Mouse (Mus musculus): ENCODE results near the gene Tnni1.

Tnni1 gene

GRCm38 (mm10) chr1:135778780-135779535 is at the start of gene Tnni1:
Tnni1 (plus strand) TSS chr1:135779434.
- peak in 1 of 2 experiments; percentile 41 for DNase-seq

- DNase-seq, result no peak
Measured at GRCm38 (mm10) chr1:135729821-135730220, 49.4 kb upstream of the Tnni1 start.

GRCm38 (mm10) chr1:135730296-135730695 is 48.9 kb upstream of the Tnni1 start:
- DNase-seq, result no peak

GRCm38 (mm10) chr1:135731393-135731792 is 47.8 kb upstream of the Tnni1 start:
- no peak for DNase-seq

DNA sequence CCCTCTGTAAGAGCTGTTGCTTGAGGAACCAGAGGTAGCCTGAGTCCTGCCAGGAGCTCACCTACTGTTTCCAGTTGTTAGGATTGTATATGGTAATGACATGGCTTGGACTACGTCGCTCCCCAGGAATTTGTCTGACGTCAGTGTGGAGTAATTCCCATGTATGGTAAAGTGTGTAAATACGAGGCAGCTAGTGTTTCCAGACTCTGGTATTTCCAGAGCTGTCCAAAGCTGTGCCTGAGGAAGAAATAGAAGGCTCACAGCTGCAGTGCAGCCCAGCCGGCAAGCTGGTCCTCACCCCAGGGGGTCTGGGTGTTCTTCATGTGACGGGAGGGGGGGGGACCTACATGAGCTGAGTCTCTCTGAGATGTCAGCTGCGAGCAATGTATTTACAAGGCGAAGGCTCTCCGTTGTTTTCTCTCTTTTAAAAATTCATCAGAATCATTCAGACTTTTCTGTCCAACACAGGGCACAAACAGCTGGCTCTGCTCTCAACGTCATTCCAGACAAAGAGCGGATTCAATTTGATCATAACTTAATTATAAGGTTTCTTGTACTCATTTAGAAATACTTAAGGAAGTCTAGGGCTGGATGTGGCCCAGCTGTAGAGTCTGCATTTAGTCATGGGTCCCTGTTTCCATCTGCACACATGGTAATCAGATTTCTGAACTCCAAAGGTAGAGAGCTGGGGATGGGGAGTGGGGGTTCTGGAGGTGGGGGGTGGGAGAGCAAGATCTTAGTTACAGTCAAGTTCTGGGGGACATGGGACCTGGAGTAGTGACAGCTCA is 47.1 kb upstream of the Tnni1 start:
- DNase-seq, result peak; percentile 20 to 56

GRCm38 (mm10) chr1:135734225-135734937 is 44.9 kb upstream of the Tnni1 start:
- DNase-seq, result peak in 1 of 2 experiments; percentile 44

DNA sequence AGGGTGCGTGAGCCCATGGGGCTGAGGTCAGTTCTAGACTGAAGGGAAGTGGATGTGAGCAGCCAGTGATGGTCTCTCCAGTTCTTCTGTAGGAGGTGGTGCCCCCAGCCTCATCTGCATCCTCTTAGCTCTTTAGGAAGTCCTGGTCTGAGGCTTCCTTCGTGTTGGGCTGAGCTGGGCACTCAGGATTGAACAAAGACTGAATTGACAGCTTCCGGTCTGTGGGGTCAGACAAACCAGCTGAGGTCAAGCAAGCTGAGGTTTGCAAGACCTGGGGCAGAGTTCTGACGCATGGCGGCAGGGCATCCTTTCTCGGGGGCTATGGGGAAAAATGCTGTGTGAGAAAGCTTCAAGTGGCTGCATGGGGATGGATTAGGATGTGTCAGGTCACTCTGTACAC is 43.8 kb upstream of the Tnni1 start:
- DNase-seq, result no peak

GRCm38 (mm10) chr1:135744987-135745386 is 34.2 kb upstream of the Tnni1 start:
- DNase-seq, result no peak

- no peak for DNase-seq
Measured at GRCm38 (mm10) chr1:135746248-135746647, 33.0 kb upstream of the Tnni1 start.

GRCm38 (mm10) chr1:135752737-135753348 is 26.4 kb upstream of the Tnni1 start:
- DNase-seq, result peak; percentile 94 to 98

GRCm38 (mm10) chr1:135755287-135755686 is 23.9 kb upstream of the Tnni1 start:
- DNase-seq, result peak in 1 of 2 experiments; percentile 50

DNA sequence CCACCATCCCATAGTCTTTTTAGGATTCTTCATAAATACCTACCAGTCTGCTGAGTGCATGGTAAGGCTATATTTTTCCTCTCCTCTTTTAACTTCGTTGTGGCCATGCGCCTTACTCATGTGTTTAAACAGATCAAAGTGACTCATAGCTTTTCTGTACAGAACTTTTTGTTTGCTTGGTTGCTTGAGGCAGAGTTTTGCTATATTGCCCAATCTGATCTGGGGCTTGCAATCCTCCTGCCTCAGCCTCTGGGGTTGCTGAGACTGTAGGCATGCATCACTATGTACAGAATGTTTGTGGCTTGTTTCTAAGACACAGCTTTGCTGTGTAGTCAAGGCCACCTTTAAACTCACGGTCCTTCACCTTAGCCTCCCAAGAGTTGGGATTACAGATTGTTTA is 23.3 kb upstream of the Tnni1 start:
- no peak for DNase-seq

- no peak for DNase-seq
Measured at GRCm38 (mm10) chr1:135757287-135757686, 21.9 kb upstream of the Tnni1 start.

- no peak for DNase-seq
Measured at GRCm38 (mm10) chr1:135759685-135760084, 19.5 kb upstream of the Tnni1 start.

DNA sequence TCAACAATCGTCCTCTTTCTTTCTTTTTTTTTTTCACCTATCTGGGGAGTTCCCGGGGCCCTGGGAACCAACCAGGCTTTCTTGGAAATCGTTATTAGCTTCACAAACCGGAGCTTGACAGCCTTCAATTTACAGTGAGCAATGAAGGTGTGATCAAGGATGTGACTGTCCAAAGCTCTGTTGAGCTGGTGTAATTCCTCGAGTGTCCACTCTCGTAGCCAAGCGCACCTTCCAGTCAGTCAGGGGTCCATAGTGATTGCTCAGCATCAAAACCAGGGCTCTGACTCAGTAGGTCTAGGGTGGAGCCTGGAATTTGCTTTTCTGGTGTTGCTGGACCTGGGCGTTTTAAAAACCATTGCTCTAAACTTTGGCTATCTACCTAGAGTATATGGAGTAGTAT is 19.0 kb upstream of the Tnni1 start:
- DNase-seq, result no peak

GRCm38 (mm10) chr1:135761728-135762127 is 17.5 kb upstream of the Tnni1 start:
- no peak for DNase-seq

DNA sequence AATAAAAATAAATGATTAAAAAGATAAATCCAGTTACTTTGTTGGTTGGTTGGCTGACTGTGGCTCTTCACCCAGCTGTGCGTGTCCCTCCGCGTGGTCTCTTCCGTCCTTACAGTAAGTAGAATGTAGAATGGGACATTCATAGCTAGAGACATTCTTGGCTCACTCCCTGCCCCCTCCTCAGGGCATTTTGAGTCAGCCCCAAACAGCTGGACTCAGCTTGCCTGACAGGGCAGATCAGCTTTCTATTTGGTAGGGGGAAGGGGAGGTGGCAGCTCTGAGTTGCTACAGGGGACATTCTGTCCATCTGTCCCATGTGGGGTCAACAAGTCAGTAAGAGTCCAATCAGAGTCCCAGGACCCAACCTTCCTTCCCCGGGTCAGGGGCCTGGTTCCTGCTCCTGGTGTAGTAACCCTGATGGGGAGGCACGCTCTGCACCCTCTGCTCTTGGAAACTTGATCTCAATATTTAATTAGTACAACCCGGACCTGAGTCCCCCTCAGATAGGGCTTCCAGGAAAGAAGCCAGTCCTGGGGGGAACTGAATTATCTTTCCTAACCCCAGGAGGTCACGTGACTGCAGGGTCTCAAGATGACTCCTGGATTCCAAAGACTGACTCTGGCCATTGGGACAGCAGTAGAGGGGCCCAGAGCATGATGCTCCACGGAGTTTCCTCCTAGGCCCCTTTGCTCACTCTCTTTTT is 15.6 kb upstream of the Tnni1 start:
- DNase-seq, result no peak

- no peak for DNase-seq
Measured at GRCm38 (mm10) chr1:135764206-135764528, 15.1 kb upstream of the Tnni1 start.

DNA sequence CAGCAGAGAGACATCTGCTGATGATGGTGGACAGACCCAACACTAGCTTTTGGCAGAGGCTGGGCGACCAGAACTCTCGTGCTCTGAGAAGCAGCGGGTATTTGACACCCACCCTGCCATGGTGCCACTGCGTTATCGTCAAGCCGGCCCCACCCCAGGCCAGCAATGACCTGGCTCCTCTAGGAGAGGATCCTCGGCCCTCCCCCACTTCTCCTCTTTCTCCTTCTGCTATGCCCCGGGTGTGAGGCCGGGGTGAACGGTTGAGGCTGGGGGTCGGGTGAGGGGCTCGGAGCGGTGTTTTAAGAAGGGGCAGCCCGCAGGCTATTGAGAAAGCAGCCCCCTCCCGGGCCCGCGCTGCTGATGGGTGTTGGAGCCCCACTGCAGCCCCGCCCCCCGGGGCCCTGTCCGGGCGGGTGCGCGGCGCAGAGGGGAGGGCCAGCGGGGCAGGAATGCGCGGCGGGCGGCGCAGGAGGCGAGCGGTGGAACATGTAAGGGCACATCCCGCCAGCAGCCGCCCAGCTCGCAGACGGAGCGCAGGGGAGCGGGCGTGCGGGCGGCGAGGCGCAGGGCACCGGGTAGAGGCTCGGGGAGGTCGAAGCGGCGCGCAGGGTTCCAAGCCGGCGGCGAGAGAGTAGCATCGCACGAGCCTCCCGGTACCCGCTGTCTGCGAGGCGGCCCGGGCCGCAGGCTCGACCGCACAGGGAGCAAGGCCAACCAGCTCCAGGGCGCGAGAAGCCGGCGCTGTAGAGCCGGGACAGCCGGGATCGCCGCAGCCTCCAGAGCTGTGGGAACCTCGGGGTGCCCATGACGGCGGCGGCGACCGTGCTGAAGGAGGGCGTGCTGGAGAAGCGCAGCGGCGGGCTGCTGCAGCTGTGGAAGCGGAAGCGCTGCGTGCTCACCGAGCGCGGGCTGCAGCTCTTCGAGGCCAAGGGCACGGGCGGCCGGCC is 13.3 kb upstream of the Tnni1 start, which contains the start of gene Phlda3:
Gene Phlda3 (plus strand): TSS at position 475 of the 947 bp plus-strand sequence.
- DNase-seq, result peak; percentile 67 to 82

GRCm38 (mm10) chr1:135766592-135767306 is 12.5 kb upstream of the Tnni1 start:
- DNase-seq, result no peak

Measured in kidney, postnatal 25 days (tissue).